Mouse (Mus musculus) hindbrain, embryonic 10.5 days (tissue): ENCODE measurements at regions not wholly inside any gene's neighbourhood (a gene's known extent, or its start where the extent isn't known, plus 50 kb on each side); places are given as distances from the start of the nearest gene placed in this dataset.

Experiments
- DNase-seq: peaks from one replicate; pipeline ENCODE4 v3.0.0-alpha.2; 2017; ENCODE audit warnings: low spot score
- H3K27ac ChIP-seq: fragments of 300-500 bp; sonication (generic); 2 replicates; pipeline ENCODE4 v1.5.1; 2016; ENCODE audit warnings: mild to moderate bottlenecking, moderate library complexity
- H3K27me3 ChIP-seq: fragments of 300-500 bp; sonication (generic); 2 replicates; pipeline ENCODE4 v1.6.1; 2016; ENCODE audit warnings: mild to moderate bottlenecking; ENCODE audit not compliant: poor library complexity, insufficient read depth, severe bottlenecking
- H3K36me3 ChIP-seq: fragments of 300-500 bp; sonication (generic); 2 replicates; pipeline ENCODE4 v1.6.1; 2016; ENCODE audit warnings: mild to moderate bottlenecking, moderate library complexity
- H3K4me1 ChIP-seq: fragments of 300-500 bp; sonication (generic); replicated peaks from 2 replicates; pipeline ENCODE4 v1.6.1; 2016; ENCODE audit warnings: mild to moderate bottlenecking
- H3K4me3 ChIP-seq: fragments of 300-500 bp; sonication (generic); 2 replicates; pipeline ENCODE4 v1.5.1; 2016; ENCODE audit warnings: mild to moderate bottlenecking, moderate library complexity
- H3K9me3 ChIP-seq: fragments of 300-500 bp; sonication (generic); 2 replicates; pipeline ENCODE4 v1.6.1; 2016; ENCODE audit warnings: mild to moderate bottlenecking, moderate library complexity
- WGBS: fragments of 180-500 bp; shearing (Covaris S2); methylation state at CpG from one replicate; pipeline ENCODE4 v1.1.7; 2016; 5-methylcytosine and 5-hydroxymethylcytosine counted together

DNA sequence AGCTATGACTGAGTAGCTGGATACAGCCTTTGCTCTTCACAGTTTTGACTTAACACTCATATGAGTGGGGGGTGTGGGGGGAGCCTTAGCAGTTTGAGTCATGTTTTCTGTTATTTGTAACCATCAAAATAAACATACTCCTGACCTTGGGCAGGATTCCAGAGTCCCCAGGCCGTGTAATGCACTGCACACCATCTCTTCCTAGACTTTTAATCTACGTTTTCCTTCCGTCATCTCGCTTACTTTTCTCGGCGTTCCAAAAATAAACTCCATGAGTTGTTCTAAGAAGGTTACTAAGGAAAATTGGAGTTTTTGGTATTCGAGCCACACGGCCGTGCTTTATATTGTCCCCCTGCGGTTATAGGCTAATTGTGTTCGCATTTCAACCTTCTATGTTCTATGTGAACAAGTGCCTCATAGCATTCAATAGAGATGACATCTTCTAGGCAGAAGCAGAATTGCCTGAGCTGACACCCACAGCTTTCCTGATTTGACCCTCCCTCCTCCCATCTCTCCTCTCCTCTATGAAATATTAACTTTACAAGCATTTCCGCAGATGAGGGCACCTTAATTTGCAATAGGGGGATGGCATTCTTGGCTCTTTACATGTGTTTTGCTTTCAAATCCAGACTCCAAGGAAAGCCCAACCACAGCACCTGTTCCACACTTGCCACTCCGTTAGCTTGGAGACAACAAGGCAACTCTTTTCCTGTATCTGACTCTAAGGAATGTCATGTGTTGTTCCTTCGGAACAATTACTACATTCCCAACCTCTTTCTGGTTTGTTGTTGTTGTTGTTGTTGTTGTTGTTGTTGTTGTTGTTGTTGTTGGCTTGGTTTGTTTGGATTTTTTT is 276.2 kb upstream of the Atp2b1 start:
- Histone ChIP-seq H3K9me3 (no peaks in the 10 kb centered on the region), H3K4me3 (no peak overlapping the region), H3K27me3 (no peaks in the 10 kb centered on the region), H3K36me3 (no peaks in the 10 kb centered on the region), H3K27ac (no peak overlapping the region), H3K4me1 (no peaks in the 10 kb centered on the region)
- 86% methylated on average over 14 of the region's 14 CpGs for WGBS
- no peak for DNase-seq

DNA sequence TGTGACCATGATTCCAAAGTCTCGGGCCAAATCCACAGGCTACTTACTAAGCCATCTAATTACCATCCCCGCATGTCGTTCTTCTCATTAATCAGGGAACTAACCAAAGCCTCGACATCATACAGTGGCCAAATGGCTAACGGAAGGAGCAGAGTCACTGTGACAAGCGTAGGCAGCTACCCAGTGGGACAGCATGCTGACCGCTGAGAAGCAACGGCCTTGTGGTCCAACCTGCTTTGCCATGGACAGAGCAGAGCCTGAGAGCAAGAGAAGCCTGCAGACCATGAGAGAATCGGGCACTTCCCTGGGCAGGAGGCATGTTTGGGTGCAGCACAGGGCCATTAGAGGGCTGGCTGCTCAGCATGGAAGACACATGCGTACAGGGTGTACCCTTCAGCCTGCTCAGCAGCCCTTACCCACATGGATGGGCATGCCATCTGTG is 268.5 kb upstream of the Atp2b1 start:
- Histone ChIP-seq H3K27ac (no peak overlapping the region; the same call in 1 of the 2 replicates), H3K36me3 (no peaks in the 10 kb centered on the region), H3K9me3 (no peaks in the 10 kb centered on the region), H3K4me3 (no peak overlapping the region), H3K27me3 (no peaks in the 10 kb centered on the region), H3K4me1 (no peaks in the 10 kb centered on the region)
- DNase-seq, result no peak
- WGBS, result 86% methylated on average over 10 of the region's 10 CpGs

GRCm38 (mm10) chr10:98646311-98646999 is 267.8 kb upstream of the Atp2b1 start:
- no peaks in the 10 kb centered on the region for H3K4me1 ChIP-seq
- DNase-seq, result no peak
- H3K27me3 ChIP-seq, result no peaks in the 10 kb centered on the region
- no peaks in the 10 kb centered on the region for H3K9me3 ChIP-seq
- no peaks in the 10 kb centered on the region for H3K36me3 ChIP-seq
- H3K27ac ChIP-seq, result no peak overlapping the region
- H3K4me3 ChIP-seq, result no peak overlapping the region
- WGBS, result 79% methylated on average over 8 of the region's 8 CpGs

DNA sequence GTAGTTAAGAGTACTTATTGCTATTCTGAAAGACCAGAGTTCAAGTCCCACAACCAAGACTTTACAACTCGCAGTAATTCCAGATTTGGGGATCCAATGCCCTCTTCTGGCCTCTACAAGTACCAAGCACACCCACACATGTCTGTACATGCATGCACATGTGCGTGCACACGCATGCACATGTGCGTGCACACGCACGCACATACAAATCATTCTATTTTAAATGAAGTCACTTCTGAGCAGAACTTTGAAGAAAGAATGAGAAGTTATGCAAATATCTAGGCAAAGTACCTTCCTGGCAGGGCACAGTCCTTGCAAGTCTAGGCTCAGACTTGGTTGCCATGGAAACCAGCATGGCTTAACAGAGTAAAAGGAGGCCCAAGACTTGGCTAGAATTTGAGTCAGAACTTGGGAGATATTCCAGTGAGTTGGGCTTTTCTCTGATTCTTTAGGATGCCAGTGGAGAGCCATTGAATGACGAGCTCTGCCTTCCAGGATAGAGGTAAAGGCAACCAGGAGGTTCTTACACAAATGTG is 265.4 kb upstream of the Atp2b1 start:
- no peak overlapping the region for H3K4me3 ChIP-seq
- H3K4me1 ChIP-seq, result no peaks in the 10 kb centered on the region
- no peak for DNase-seq
- H3K36me3 ChIP-seq, result no peaks in the 10 kb centered on the region
- H3K9me3 ChIP-seq, result no peaks in the 10 kb centered on the region
- no peak overlapping the region for H3K27ac ChIP-seq
- 91% methylated on average over 7 of the region's 7 CpGs for WGBS
- H3K27me3 ChIP-seq, result no peaks in the 10 kb centered on the region

DNA sequence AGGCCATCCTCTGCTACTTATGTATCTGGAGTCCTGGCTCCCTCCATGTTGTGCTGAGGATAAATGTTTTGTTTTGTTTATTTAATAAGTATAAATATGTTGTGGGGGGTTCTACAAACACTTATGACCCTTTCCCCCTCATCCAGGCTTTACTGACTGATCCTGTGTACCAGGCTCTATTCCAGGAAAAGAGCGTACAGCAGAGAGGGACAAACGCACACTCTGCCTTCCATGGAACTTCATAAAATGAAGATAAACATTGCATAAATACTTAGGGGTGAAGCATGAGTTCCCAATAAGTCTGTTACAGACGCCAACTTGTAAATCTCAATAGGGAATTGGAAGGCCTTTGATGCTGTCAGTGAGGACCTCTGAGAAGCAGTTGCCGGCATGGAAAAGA is 263.7 kb upstream of the Atp2b1 start:
- Histone ChIP-seq H3K27me3 (no peaks in the 10 kb centered on the region), H3K4me3 (no peak overlapping the region), H3K4me1 (no peaks in the 10 kb centered on the region), H3K9me3 (no peaks in the 10 kb centered on the region), H3K36me3 (no peaks in the 10 kb centered on the region), H3K27ac (no peak overlapping the region)
- no peak for DNase-seq
- 92% methylated on average over 4 of the region's 4 CpGs for WGBS

GRCm38 (mm10) chr10:98651127-98651526 is 263.1 kb upstream of the Atp2b1 start:
- WGBS, result 90% methylated on average over 6 of the region's 6 CpGs
- no peak overlapping the region for H3K27ac ChIP-seq
- no peak for DNase-seq

DNA sequence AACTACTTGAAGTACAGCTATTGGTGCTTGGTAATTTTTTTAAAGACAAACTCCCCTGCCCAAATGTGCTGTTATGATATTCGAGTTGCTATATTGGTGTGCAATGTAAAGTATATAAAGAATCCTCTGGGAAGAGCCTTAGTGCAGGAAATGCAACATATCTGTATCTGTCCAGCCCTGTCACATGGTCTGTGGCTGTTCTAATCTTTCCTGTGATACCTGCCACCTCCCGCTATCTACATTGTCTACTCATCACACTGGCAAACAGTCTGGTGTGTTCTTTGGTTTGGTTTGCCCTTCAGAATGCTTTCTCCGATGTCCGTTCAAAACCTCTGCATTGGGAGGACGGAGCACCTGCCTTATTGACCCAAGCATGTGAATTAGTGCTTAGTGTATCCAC is 262.6 kb upstream of the Atp2b1 start:
- Histone ChIP-seq H3K27ac (no peak overlapping the region), H3K4me3 (no peak overlapping the region), H3K36me3 (no peaks in the 10 kb centered on the region), H3K4me1 (no peaks in the 10 kb centered on the region), H3K9me3 (no peaks in the 10 kb centered on the region), H3K27me3 (no peaks in the 10 kb centered on the region)
- 94% methylated on average over 5 of the region's 5 CpGs for WGBS
- DNase-seq, result no peak

More at GRCm38 (mm10) chr10:98651127-98651526, 263.1 kb upstream of the Atp2b1 start:
- Histone ChIP-seq H3K27me3 (no peaks in the 10 kb centered on the region), H3K9me3 (no peaks in the 10 kb centered on the region), H3K4me3 (no peak overlapping the region), H3K4me1 (no peaks in the 10 kb centered on the region), H3K36me3 (no peaks in the 10 kb centered on the region)

- H3K9me3 ChIP-seq, result no peaks in the 10 kb centered on the region
- no peak for DNase-seq
- no peaks in the 10 kb centered on the region for H3K36me3 ChIP-seq
- H3K27me3 ChIP-seq, result no peaks in the 10 kb centered on the region
- WGBS, result 85% methylated on average over 2 of the region's 2 CpGs
- H3K4me3 ChIP-seq, result no peak overlapping the region
- H3K4me1 ChIP-seq, result no peaks in the 10 kb centered on the region
- H3K27ac ChIP-seq, result no peak overlapping the region
Observed at GRCm38 (mm10) chr10:98652084-98652483, 262.1 kb upstream of the Atp2b1 start.

- Histone ChIP-seq H3K4me1 (no peaks in the 10 kb centered on the region), H3K9me3 (no peaks in the 10 kb centered on the region), H3K27ac (no peak overlapping the region), H3K36me3 (no peaks in the 10 kb centered on the region), H3K27me3 (no peaks in the 10 kb centered on the region), H3K4me3 (no peak overlapping the region)
- no peak for DNase-seq
- WGBS, result 44% methylated on average over 1 of the region's 1 CpGs
Observed at GRCm38 (mm10) chr10:98660747-98661146, 253.5 kb upstream of the Atp2b1 start.

- Histone ChIP-seq H3K27me3 (no peaks in the 10 kb centered on the region), H3K27ac (no peak overlapping the region), H3K4me3 (no peak overlapping the region), H3K9me3 (no peaks in the 10 kb centered on the region), H3K4me1 (no peaks in the 10 kb centered on the region), H3K36me3 (no peaks in the 10 kb centered on the region)
- WGBS, result 91% methylated on average over 3 of the region's 3 CpGs
- DNase-seq, result no peak
Observed at GRCm38 (mm10) chr10:98665936-98666505, 248.2 kb upstream of the Atp2b1 start.

DNA sequence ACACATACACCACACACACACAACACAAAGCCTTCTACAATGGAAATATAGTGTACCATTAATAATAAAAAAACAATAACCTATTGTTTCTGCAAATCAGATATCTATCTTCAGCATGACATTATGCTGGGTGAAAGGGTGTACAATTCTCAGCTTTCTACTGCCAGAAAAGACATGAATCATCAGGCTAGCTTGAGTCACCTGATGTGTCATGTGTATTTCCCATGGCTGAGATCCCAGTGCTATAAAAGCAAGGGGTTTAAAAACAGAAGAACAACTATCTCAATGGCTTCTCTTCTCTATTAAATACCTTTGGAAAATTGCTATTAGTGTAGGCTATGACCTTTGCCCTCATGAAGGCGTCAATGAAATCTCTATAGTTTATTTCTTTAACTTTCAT is 246.5 kb upstream of the Atp2b1 start:
- Histone ChIP-seq H3K27ac (no peak overlapping the region), H3K36me3 (no peaks in the 10 kb centered on the region), H3K9me3 (no peaks in the 10 kb centered on the region), H3K27me3 (no peaks in the 10 kb centered on the region), H3K4me1 (no peaks in the 10 kb centered on the region), H3K4me3 (no peak overlapping the region)
- no peak for DNase-seq
- WGBS, result 91% methylated on average over 1 of the region's 1 CpGs

- Histone ChIP-seq H3K9me3 (no peaks in the 10 kb centered on the region), H3K36me3 (no peaks in the 10 kb centered on the region), H3K27me3 (no peaks in the 10 kb centered on the region), H3K4me1 (no peaks in the 10 kb centered on the region), H3K4me3 (no peak overlapping the region), H3K27ac (no peak overlapping the region)
- WGBS, result 80% methylated on average over 1 of the region's 1 CpGs
- DNase-seq, result no peak
Observed at GRCm38 (mm10) chr10:98674131-98674530, 240.1 kb upstream of the Atp2b1 start.

DNA sequence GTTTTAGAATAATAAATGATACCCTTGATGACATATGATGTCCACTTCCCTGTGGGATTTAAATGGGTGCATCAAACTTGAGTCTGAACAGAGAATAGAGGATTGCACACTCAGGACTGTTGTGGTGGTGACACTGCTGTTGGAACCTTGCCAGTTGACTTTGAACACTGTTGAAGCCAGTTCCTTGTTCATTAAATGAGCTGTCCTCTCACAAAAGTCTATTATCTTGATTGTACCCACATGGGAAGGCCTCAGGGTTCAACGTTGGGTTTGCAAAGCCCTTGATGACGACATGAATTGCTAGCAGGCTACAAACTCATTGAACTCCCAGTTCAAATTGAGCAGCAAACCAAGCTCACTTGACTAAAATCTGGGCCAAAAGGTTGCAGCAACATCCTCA is 237.3 kb upstream of the Atp2b1 start:
- Histone ChIP-seq H3K4me1 (no peaks in the 10 kb centered on the region), H3K27me3 (no peaks in the 10 kb centered on the region), H3K4me3 (no peak overlapping the region), H3K27ac (no peak overlapping the region), H3K9me3 (no peaks in the 10 kb centered on the region), H3K36me3 (no peaks in the 10 kb centered on the region)
- no peak for DNase-seq
- 86% methylated on average over 2 of the region's 2 CpGs for WGBS
